Mouse (Mus musculus): ENCODE data around the gene Gm3327. TPM values are rescaled to one million over a fixed set of nuclear protein-coding genes. Genes with fewer than 3 reads are reported as not detected.
"Not testable (repeated sequence)": the region's sequence is repeated elsewhere in the genome, so short reads cannot be mapped to it uniquely, and the experiment has no call there.

Gene Gm3327
- not detected in 2 replicates for polyA plus RNA-seq (2015; fragmentation: Nextera tagmentation; extraction: Ambion mirVana)

- 92% methylated on average over 4 of the region's 4 CpGs for WGBS
- H3K4me3 ChIP-seq (replicated peaks); H3K4me2 ChIP-seq; H3K9me3 ChIP-seq (replicated peaks); H3K27ac ChIP-seq (replicated peaks); H3K9ac ChIP-seq (replicated peaks); H3K36me3 ChIP-seq; ATAC-seq (ENCODE audit: low FRiP score); H3K27me3 ChIP-seq (replicated peaks); H3K4me1 ChIP-seq: not testable (repeated sequence)
These were observed at the start of gene Gm3327 for GRCm38 (mm10) chr14:44123551-44123950. TSS of gene Gm3327 (plus strand) at chr14:44123851.

- not testable (repeated sequence) for H3K4me2 ChIP-seq; H3K27me3 ChIP-seq (replicated peaks); H3K9me3 ChIP-seq (replicated peaks); H3K36me3 ChIP-seq; H3K4me3 ChIP-seq (replicated peaks); H3K27ac ChIP-seq (replicated peaks); H3K9ac ChIP-seq (replicated peaks); H3K4me1 ChIP-seq; ATAC-seq (ENCODE audit: low FRiP score)
- WGBS = 76% methylated on average over 5 of the region's 5 CpGs
These were observed 45.8 kb upstream of the Gm3327 start for GRCm38 (mm10) chr14:44077785-44078341.

GRCm38 (mm10) chr14:44086588-44086987, 37.1 kb upstream of the Gm3327 start:
- not testable (repeated sequence) for H3K27ac ChIP-seq (replicated peaks); H3K9me3 ChIP-seq (replicated peaks); H3K36me3 ChIP-seq; H3K4me3 ChIP-seq (replicated peaks); H3K9ac ChIP-seq (replicated peaks); H3K4me1 ChIP-seq; H3K4me2 ChIP-seq; ATAC-seq (ENCODE audit: low FRiP score); H3K27me3 ChIP-seq (replicated peaks)
- WGBS = 96% methylated on average over 1 of the region's 1 CpGs

- WGBS = 89% methylated on average over 2 of the region's 2 CpGs
- not testable (repeated sequence) for H3K36me3 ChIP-seq; H3K4me1 ChIP-seq; H3K9me3 ChIP-seq (replicated peaks); H3K27ac ChIP-seq (replicated peaks); H3K4me3 ChIP-seq (replicated peaks); ATAC-seq (ENCODE audit: low FRiP score); H3K27me3 ChIP-seq (replicated peaks); H3K9ac ChIP-seq (replicated peaks); H3K4me2 ChIP-seq
These were observed 36.1 kb upstream of the Gm3327 start for GRCm38 (mm10) chr14:44087535-44087934.

- ATAC-seq (ENCODE audit: low FRiP score); H3K4me3 ChIP-seq (replicated peaks); H3K27me3 ChIP-seq (replicated peaks); H3K9me3 ChIP-seq (replicated peaks); H3K9ac ChIP-seq (replicated peaks); H3K4me2 ChIP-seq; H3K4me1 ChIP-seq; H3K36me3 ChIP-seq; H3K27ac ChIP-seq (replicated peaks): not testable (repeated sequence)
- WGBS = 60% methylated on average over 1 of the region's 1 CpGs
These were observed 32.1 kb upstream of the Gm3327 start for GRCm38 (mm10) chr14:44091524-44091923.

- H3K4me2 ChIP-seq; H3K36me3 ChIP-seq; ATAC-seq (ENCODE audit: low FRiP score); H3K9ac ChIP-seq (replicated peaks); H3K27me3 ChIP-seq (replicated peaks); H3K4me1 ChIP-seq; H3K4me3 ChIP-seq (replicated peaks); H3K9me3 ChIP-seq (replicated peaks); H3K27ac ChIP-seq (replicated peaks): not testable (repeated sequence)
- WGBS = 71% methylated on average over 5 of the region's 5 CpGs
These were observed 29.2 kb upstream of the Gm3327 start for GRCm38 (mm10) chr14:44094445-44094844.

GRCm38 (mm10) chr14:44100030-44100429, 23.6 kb upstream of the Gm3327 start:
- not testable (repeated sequence) for H3K27ac ChIP-seq (replicated peaks); H3K36me3 ChIP-seq; H3K27me3 ChIP-seq (replicated peaks); H3K4me3 ChIP-seq (replicated peaks); H3K4me1 ChIP-seq; ATAC-seq (ENCODE audit: low FRiP score); H3K4me2 ChIP-seq; H3K9me3 ChIP-seq (replicated peaks); H3K9ac ChIP-seq (replicated peaks)
- no CpG with 5 or more reads among the region's 1 CpGs for WGBS

GRCm38 (mm10) chr14:44102354-44102753, 21.3 kb upstream of the Gm3327 start, which contains the start of gene Ear2:
TSS of gene Ear2 (plus strand) at chr14:44102654.
- H3K27me3 ChIP-seq (replicated peaks); H3K36me3 ChIP-seq; H3K4me2 ChIP-seq; H3K4me1 ChIP-seq; H3K27ac ChIP-seq (replicated peaks); H3K4me3 ChIP-seq (replicated peaks); H3K9ac ChIP-seq (replicated peaks); ATAC-seq (ENCODE audit: low FRiP score); H3K9me3 ChIP-seq (replicated peaks): not testable (repeated sequence)
- WGBS = 69% methylated on average over 2 of the region's 2 CpGs

GRCm38 (mm10) chr14:44110981-44111380, 12.7 kb upstream of the Gm3327 start:
- Histone ChIP-seq H3K4me2 (no peak overlapping the region), H3K9ac (replicated peaks) (no peak overlapping the region), H3K4me3 (replicated peaks) (no peak overlapping the region), H3K36me3 (no peaks in the 10 kb centered on the region), H3K4me1 (no peaks in the 10 kb centered on the region), H3K9me3 (replicated peaks) (no peaks in the 10 kb centered on the region), H3K27me3 (replicated peaks) (no peaks in the 10 kb centered on the region), H3K27ac (replicated peaks) (no peak overlapping the region)
- ATAC-seq (ENCODE audit: low FRiP score) = no peak

Other genes with a start within 250 kb of the Gm3327 start
- gene Ear1, start 248.3 kb upstream of the Gm3327 start, polyA plus RNA-seq (2015; fragmentation: Nextera tagmentation; extraction: Ambion mirVana) = 0.45 TPM in 1 of 2 replicates, not detected in the other
- gene Ear10, start 200.3 kb upstream of the Gm3327 start, polyA plus RNA-seq (2015; fragmentation: Nextera tagmentation; extraction: Ambion mirVana) = not detected in 2 replicates
- gene Gm8113, start 198.5 kb upstream of the Gm3327 start, polyA plus RNA-seq (2015; fragmentation: Nextera tagmentation; extraction: Ambion mirVana) = 7.1 and 8.3 TPM in 2 replicates
- not detected in 2 replicates for gene Ang5, start 166.8 kb upstream of the Gm3327 start, polyA plus RNA-seq (2015; fragmentation: Nextera tagmentation; extraction: Ambion mirVana)
- not detected in 2 replicates for gene Ang6, start 121.6 kb upstream of the Gm3327 start, polyA plus RNA-seq (2015; fragmentation: Nextera tagmentation; extraction: Ambion mirVana)
- 0.22 and 0.27 TPM in 2 replicates for gene Ear2, start 21.2 kb upstream of the Gm3327 start, polyA plus RNA-seq (2015; fragmentation: Nextera tagmentation; extraction: Ambion mirVana)
- gene Gm8212, start 73.8 kb downstream of the Gm3327 start, polyA plus RNA-seq (2015; fragmentation: Nextera tagmentation; extraction: Ambion mirVana) = not detected in 2 replicates
- not detected in 2 replicates for gene 4930503E14Rik, start 89.4 kb downstream of the Gm3327 start, polyA plus RNA-seq (2015; fragmentation: Nextera tagmentation; extraction: Ambion mirVana)
- gene Gm8220, start 161.7 kb downstream of the Gm3327 start, polyA plus RNA-seq (2015; fragmentation: Nextera tagmentation; extraction: Ambion mirVana) = not detected in 2 replicates
- gene Gm5930, start 214.7 kb downstream of the Gm3327 start, polyA plus RNA-seq (2015; fragmentation: Nextera tagmentation; extraction: Ambion mirVana) = not detected in 2 replicates
- not detected in 2 replicates for gene Gm8229, start 241.5 kb downstream of the Gm3327 start, polyA plus RNA-seq (2015; fragmentation: Nextera tagmentation; extraction: Ambion mirVana)